Mouse (Mus musculus) embryonic stem cell, embryonic (primary cell): Measurements from ENCODE around the gene Gm21987.

ENCODE experiments used
- CTCF ChIA-PET, 4 experiments: fragments of 300-600 bp in 2 of 4; fragments of 350-600 bp in 2 of 4; sonication (Branson Sonifier 250); formaldehyde crosslinking; loops; one replicate each; lab custom pipeline; 2022; ENCODE audit warnings: inconsistent platforms in 2 of 4; lab: Charles Lee
- POLR2A ChIA-PET, 4 experiments: fragments of 300-600 bp in 2 of 4; fragments of 350-600 bp in 2 of 4; sonication (Branson Sonifier 250); formaldehyde crosslinking; loops; one replicate each; lab custom pipeline; 2022; ENCODE audit warnings: antibody characterized with exemption in 4 of 4, inconsistent platforms in 1 of 4; lab: Charles Lee

The Gm21987 gene

GRCm38 (mm10) chr16:38360317-38360716, 13.5 kb downstream of the Gm21987 start:
- ChIA-PET POLR2A (interaction anchor here in 3 of 4 experiments (0.6 to 1.8 kb wide), 10 partner anchors 8 to 123 kb away, joined by 3 to 5 read pairs (median 4); no protein-coding TSS in a partner anchor), CTCF (interaction anchor here in 2 of 4 experiments (0.6 to 1.0 kb wide), 2 partner anchors 81 to 123 kb away, joined by 3 to 7 read pairs; no protein-coding TSS in a partner anchor)

DNA sequence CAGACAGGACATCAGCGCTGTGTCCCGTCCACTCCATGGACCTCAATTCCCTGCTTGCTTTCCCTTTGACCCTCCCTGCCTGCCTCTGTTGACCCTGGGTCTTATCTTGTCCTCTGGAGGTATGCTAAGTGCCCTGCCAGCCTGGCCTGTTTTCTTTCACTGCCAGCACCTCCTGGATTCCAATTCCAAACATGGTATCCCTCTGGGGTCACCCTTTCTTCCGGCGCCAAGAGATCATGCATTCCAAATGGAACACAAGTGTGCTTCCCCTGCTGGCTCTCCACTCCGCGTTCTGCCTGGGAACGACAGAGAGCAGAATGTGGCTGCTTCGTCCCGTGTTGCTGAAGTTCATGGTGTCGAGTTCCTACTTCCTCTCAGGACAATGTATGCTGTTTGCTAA, 15.1 kb downstream of the Gm21987 start, which contains the start of gene Popdc2:
Gene Popdc2 (plus strand): TSS at position 277 of the 400 bp plus-strand sequence.
- POLR2A ChIA-PET = interaction anchor here in 3 of 4 experiments (0.6 to 2.3 kb wide), 11 partner anchors 12 to 106 kb away, joined by 3 to 7 read pairs (median 4); partner anchors contain the start of genes Cox17 (in 2 of the 3), Gm21987 (in 2 of the 3), Maats1 (in 1 of the 3) and Pla1a (in 1 of the 3)
- CTCF ChIA-PET = no interaction called here

DNA sequence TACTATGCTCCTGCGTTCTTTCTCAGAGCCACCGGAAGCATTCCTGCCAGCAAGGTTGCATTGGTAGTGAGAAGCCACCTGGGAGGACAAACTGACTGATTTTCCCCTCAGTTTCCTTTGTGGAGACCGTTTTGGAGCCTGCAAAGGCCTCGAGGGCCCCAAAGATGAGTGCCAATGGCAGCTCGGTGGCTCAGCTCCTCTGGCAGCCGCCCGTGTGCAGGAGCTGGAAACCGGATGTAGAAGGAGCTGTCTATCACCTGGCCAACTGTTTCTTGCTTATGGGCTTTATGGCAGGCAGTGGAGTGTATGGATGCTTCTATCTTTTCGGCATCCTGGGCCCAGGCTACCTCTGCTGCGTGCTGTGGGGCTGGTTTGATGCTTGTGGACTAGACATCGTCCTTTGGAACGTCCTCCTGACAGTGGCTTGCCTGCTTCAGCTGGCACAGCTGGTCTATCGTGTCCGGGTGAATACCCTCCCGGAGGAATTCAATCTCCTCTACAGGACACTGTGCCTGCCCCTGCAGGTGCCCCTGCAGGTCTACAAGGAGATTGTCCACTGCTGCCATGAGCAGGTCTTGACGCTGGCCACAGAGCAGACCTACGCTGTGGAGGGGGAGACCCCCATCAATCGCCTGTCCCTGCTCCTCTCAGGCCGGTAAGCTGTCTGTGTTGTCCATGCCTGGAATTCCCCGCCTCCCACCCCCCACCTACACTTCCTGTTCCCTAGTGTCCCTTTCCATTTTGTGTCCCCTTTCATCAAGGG, 15.8 kb downstream of the Gm21987 start:
- CTCF ChIA-PET = no interaction called here
- POLR2A ChIA-PET = interaction anchor here in 3 of 4 experiments (0.6 to 2.3 kb wide), 14 partner anchors 11 to 554 kb away, joined by 3 to 7 read pairs (median 4); partner anchors contain the start of genes Cox17 (in 2 of the 3), Gm21987 (in 2 of the 3), Adprh (in 1 of the 3) and Maats1 (in 1 of the 3)

DNA sequence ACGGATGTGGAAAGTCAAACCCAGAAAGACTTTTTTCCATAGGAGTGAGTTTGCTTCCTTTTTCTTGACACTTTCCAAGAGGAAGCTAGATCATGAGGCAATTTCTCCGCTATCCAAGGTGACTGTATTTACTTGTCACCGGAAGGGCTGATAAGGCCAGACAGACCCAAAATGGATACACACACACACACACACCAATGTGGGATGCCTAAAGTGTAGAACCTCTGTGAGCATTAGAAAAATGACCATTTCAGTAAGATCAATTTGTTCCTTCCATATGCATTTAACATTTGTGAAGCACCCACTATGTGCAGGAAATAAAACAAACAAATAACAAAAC, 16.4 kb downstream of the Gm21987 start:
- ChIA-PET CTCF (no interaction called here), POLR2A (interaction anchor here in 2 of 4 experiments (0.5 to 2.3 kb wide), 7 partner anchors 11 to 240 kb away, joined by 3 to 8 read pairs (median 4); partner anchors contain the start of genes Adprh (in 1 of the 2), Cox17 (in 1 of the 2) and Gm21987 (in 1 of the 2))

GRCm38 (mm10) chr16:38363657-38364056, 16.8 kb downstream of the Gm21987 start:
- ChIA-PET CTCF (no interaction called here), POLR2A (interaction anchor here in 2 of 4 experiments (0.5 to 2.3 kb wide), 6 partner anchors 11 to 240 kb away, joined by 3 to 8 read pairs (median 6); partner anchors contain the start of genes Adprh (in 1 of the 2), Cox17 (in 1 of the 2) and Gm21987 (in 1 of the 2))

- CTCF ChIA-PET = no interaction called here
Observed at GRCm38 (mm10) chr16:38365390-38365789, 18.6 kb downstream of the Gm21987 start.

GRCm38 (mm10) chr16:38366231-38366630, 19.4 kb downstream of the Gm21987 start:
- ChIA-PET POLR2A (interaction anchor here in 1 of 4 experiments (1.2 kb wide), 1 partner anchor 8 kb away, joined by 3 read pairs; no protein-coding TSS in a partner anchor), CTCF (interaction anchor here in 2 of 4 experiments (0.6 to 0.7 kb wide), 2 partner anchors 25 to 71 kb away, joined by 3 to 5 read pairs; no protein-coding TSS in a partner anchor)

More at GRCm38 (mm10) chr16:38365390-38365789, 18.6 kb downstream of the Gm21987 start:
- POLR2A ChIA-PET = interaction anchor here in 2 of 4 experiments (0.9 to 1.6 kb wide), 3 partner anchors 9 to 27 kb away, joined by 3 to 4 read pairs (median 3); no protein-coding TSS in a partner anchor

- POLR2A ChIA-PET = interaction anchor here in 2 of 4 experiments (0.9 to 1.2 kb wide), 4 partner anchors 11 to 82 kb away, joined by 3 read pairs; no protein-coding TSS in a partner anchor
- CTCF ChIA-PET = no interaction called here
Observed at GRCm38 (mm10) chr16:38368336-38368735, 21.5 kb downstream of the Gm21987 start.

DNA sequence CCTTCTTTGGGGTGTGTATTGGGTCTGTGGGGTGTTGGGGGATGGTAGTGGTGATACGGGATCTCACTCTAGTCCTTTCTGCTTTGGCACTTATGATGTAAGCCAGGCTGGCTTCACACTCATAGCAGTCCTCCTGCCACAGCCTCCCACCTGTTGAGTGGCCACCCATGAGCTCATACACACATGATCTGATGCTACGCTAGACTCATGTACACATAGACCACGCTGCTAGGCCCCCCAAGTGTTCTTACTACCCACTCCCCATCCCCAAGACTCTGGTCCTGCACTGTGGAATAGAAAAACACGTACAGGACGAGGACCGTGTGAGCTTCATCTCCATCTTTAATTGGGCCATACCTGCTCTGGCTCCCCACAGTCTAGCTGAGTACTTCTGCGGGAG, 22.2 kb downstream of the Gm21987 start:
- CTCF ChIA-PET = no interaction called here
- POLR2A ChIA-PET = interaction anchor here in 3 of 4 experiments (0.8 to 1.5 kb wide), 7 partner anchors 21 to 89 kb away, joined by 3 to 6 read pairs (median 3); no protein-coding TSS in a partner anchor

DNA sequence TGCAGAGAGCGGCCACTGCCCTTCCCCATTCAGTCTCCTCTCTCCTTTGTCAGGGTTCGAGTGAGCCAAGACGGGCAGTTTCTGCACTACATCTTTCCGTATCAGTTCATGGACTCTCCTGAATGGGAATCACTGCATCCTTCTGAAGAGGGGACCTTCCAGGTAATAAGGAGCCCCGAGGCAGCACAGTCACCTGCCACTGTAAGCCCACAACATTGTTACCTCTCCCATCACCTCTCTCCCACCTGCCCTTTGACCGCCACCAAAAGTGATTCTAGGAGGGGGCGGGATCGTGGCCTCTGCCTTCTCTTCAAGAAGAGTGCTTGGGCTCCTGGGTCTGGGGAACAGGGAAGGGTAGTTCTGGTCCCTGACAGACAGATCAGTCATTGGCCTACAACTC, 22.6 kb downstream of the Gm21987 start:
- POLR2A ChIA-PET = interaction anchor here in 3 of 4 experiments (0.8 to 1.5 kb wide), 8 partner anchors 20 to 89 kb away, joined by 3 to 6 read pairs (median 3); no protein-coding TSS in a partner anchor
- CTCF ChIA-PET = interaction anchor here in 2 of 4 experiments (0.8 to 1.0 kb wide), 2 partner anchors 22 to 48 kb away, joined by 3 to 4 read pairs; partner anchors contain the start of genes Cox17 (in 1 of the 2) and Gm21987 (in 1 of the 2)

DNA sequence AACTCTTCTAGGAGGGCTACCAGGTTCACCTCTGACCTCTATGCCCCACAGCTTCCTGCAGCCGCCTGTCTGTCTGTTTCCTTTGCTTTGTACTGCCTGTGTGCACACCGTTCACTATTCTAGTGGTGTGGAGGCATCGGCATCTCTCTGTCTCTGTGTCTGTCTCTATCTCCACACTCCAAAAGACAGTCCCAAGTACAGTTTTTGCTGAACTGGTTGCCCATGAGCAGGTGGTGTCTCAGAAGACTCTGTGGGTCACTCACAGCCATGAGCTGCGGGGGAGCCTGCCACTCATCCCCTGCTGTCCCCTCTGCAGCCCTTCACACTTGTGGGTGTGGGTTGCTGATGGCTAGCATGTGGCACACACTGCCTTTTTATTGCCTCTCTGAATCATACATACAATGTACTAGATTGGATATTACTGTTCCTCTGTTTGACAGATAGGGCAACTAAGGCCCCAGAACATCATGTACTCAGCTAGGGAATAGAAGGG, 23.2 kb downstream of the Gm21987 start:
- ChIA-PET POLR2A (interaction anchor here in 3 of 4 experiments (0.5 to 1.5 kb wide), 13 partner anchors 16 to 89 kb away, joined by 3 to 6 read pairs (median 3); no protein-coding TSS in a partner anchor), CTCF (interaction anchor here in 2 of 4 experiments (0.8 to 1.0 kb wide), 2 partner anchors 23 to 49 kb away, joined by 3 to 4 read pairs; partner anchors contain the start of genes Cox17 (in 1 of the 2) and Gm21987 (in 1 of the 2))

DNA sequence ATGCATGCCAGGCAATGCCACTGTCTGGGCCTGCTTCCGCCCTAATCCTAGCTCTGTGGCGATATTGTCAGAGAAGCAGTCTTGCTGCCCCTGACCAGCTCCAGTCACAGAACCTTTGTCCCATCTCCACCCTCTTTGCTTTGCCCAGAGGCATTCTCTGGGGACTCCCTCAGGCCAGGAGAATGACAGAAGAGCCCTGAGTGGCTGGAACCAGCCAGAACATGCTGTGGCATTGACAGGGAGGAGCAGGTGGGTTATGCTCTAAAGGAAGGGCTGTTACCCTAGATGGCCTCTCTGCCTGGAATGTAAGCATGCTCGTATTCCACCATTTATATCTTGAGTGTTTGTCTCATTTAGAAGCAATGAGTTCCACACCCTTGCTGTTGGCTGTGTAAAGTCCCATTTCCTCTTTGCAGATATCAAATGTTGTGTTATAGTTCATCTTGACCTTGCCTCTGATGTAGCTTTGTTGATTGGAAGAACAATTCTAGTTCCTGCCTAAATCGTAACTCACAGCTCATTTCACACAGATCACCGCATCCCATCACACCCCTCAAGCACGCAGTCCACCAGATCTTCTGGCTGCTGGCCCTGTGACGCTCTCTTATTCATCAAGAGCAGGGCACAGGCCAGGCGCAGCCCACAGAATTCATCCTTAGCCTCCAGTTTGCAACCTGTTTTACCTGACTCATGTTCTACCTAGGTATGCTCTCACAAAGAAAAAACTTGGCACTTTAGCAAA, 24.0 kb downstream of the Gm21987 start:
- CTCF ChIA-PET = no interaction called here

GRCm38 (mm10) chr16:38371705-38372296, 25.0 kb downstream of the Gm21987 start:
- ChIA-PET CTCF (no interaction called here), POLR2A (interaction anchor here in 3 of 4 experiments (0.5 to 3.5 kb wide), 3 partner anchors 22 to 150 kb away, joined by 3 to 24 read pairs (median 15); no protein-coding TSS in a partner anchor)

More for the DNA sequence above, 24.0 kb downstream of the Gm21987 start:
- POLR2A ChIA-PET = interaction anchor here in 3 of 4 experiments (0.7 to 1.5 kb wide), 11 partner anchors 17 to 88 kb away, joined by 3 to 6 read pairs (median 3); no protein-coding TSS in a partner anchor

GRCm38 (mm10) chr16:38372876-38373275, 26.0 kb downstream of the Gm21987 start:
- ChIA-PET CTCF (interaction anchor here in 1 of 4 experiments (0.7 kb wide), 1 partner anchor 133 kb away, joined by 6 read pairs; no protein-coding TSS in a partner anchor), POLR2A (interaction anchor here (0.6 to 4.9 kb wide), 16 partner anchors 10 to 161 kb away, joined by 3 to 24 read pairs (median 4); partner anchors contain the start of genes Adprh (in 1 of the 4), Cox17 (in 1 of the 4) and Gm21987 (in 1 of the 4))

DNA sequence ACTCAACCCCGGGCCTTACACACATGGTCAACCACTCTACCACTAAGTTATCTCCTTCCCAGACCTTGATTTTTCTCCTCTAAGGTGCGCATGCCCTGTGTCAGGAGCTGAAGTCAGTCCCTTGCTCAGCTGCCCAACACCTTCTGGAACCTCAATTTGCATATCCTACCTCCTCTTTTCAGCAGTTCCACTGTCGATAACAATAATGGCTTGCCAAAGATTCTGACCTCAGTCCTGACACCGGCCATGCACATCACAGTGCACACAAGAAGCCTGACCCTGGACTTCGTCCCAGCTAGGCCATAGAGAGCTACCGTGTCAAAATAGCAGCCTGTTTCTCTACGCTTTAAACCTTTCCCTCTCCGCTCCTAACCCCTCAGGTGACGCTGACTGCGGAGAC, 26.6 kb downstream of the Gm21987 start:
- CTCF ChIA-PET = interaction anchor here in 1 of 4 experiments (0.8 kb wide), 1 partner anchor 110 kb away, joined by 4 read pairs; no protein-coding TSS in a partner anchor
- POLR2A ChIA-PET = interaction anchor here in 3 of 4 experiments (0.7 to 4.9 kb wide), 20 partner anchors 8 to 110 kb away, joined by 3 to 24 read pairs (median 4); partner anchors contain the start of genes Adprh (in 1 of the 3), Cox17 (in 1 of the 3) and Gm21987 (in 1 of the 3)

GRCm38 (mm10) chr16:38373941-38374340, 27.1 kb downstream of the Gm21987 start:
- CTCF ChIA-PET = interaction anchor here in 2 of 4 experiments (0.6 to 0.8 kb wide), 3 partner anchors 41 to 109 kb away, joined by 4 read pairs; no protein-coding TSS in a partner anchor

More at GRCm38 (mm10) chr16:38373941-38374340, 27.1 kb downstream of the Gm21987 start:
- POLR2A ChIA-PET = interaction anchor here in 3 of 4 experiments (0.7 to 4.9 kb wide), 26 partner anchors 8 to 109 kb away, joined by 3 to 24 read pairs (median 4); partner anchors contain the start of genes Adprh (in 1 of the 3), Cox17 (in 1 of the 3) and Gm21987 (in 1 of the 3)
